Mouse (Mus musculus) C3H10T1/2 (cell line): ENCODE results near the gene Gm29423. TPM values are rescaled to one million over a fixed set of nuclear protein-coding genes. Genes with fewer than 3 reads are reported as not detected.

Source experiments
- polyA plus RNA-seq, 2 experiments: library from polyadenylated mRNA; unstranded; fragments of >200 nt; fragmentation: generic; extraction: Trizol; gene quantifications; one replicate each; pipeline ENCODE4 v1.2.1; 2012; ENCODE audit warnings: missing spikeins in 2 of 2

Gene Gm29423
- not detected for polyA plus RNA-seq

GRCm38 (mm10) chrY:70303187-70303586 is at the start of gene Gm29423, which contains the start of gene Gm29644:
Gm29423 (minus strand) TSS chrY:70303287.
Gm29644 (minus strand) TSS chrY:70303343.

GRCm38 (mm10) chrY:70273542-70273941 is 29.5 kb downstream of the Gm29423 start, which contains the start of gene Gm21118:
Gm21118 (minus strand) TSS chrY:70273642.

Other genes starting within 250 kb of the Gm29423 start
- not detected for gene Gm21118, start 29.6 kb downstream of the Gm29423 start, polyA plus RNA-seq
- gene Gm29644, start 56 bp upstream of the Gm29423 start, polyA plus RNA-seq = not detected
- gene Gm20888, start 138.6 kb upstream of the Gm29423 start, polyA plus RNA-seq = not detected